Mouse (Mus musculus): ENCODE data around the gene Samd4.

The Samd4 gene

GRCm38 (mm10) chr14:46959166-46959721, 76.6 kb downstream of the Samd4 start:
- DNase-seq, result no peak

- no peak for DNase-seq
Observed at GRCm38 (mm10) chr14:46959831-46960230, 77.2 kb downstream of the Samd4 start.

GRCm38 (mm10) chr14:46962832-46963231, 80.2 kb downstream of the Samd4 start:
- no peak for DNase-seq

- DNase-seq, result no peak
Observed at GRCm38 (mm10) chr14:46964074-46964872, 81.6 kb downstream of the Samd4 start.

GRCm38 (mm10) chr14:46966206-46966605, 83.6 kb downstream of the Samd4 start:
- no peak for DNase-seq

- DNase-seq, result no peak
Observed at GRCm38 (mm10) chr14:46968046-46968445, 85.4 kb downstream of the Samd4 start.

GRCm38 (mm10) chr14:46970673-46971072, 88.0 kb downstream of the Samd4 start:
- no peak for DNase-seq

GRCm38 (mm10) chr14:46971802-46972201, 89.1 kb downstream of the Samd4 start:
- DNase-seq, result no peak

GRCm38 (mm10) chr14:46974874-46975273, 92.2 kb downstream of the Samd4 start:
- no peak for DNase-seq

GRCm38 (mm10) chr14:46975969-46976368, 93.3 kb downstream of the Samd4 start:
- no peak for DNase-seq

GRCm38 (mm10) chr14:46976712-46977111, 94.1 kb downstream of the Samd4 start:
- DNase-seq, result no peak

- no peak for DNase-seq
Observed at GRCm38 (mm10) chr14:46977660-46978059, 95.0 kb downstream of the Samd4 start.

GRCm38 (mm10) chr14:46979172-46979571, 96.5 kb downstream of the Samd4 start:
- no peak for DNase-seq

- DNase-seq, result no peak
Observed at GRCm38 (mm10) chr14:46980736-46981438, 98.2 kb downstream of the Samd4 start.

- DNase-seq, result no peak
Observed at GRCm38 (mm10) chr14:46982106-46982505, 99.5 kb downstream of the Samd4 start.

- DNase-seq, result no peak
Observed at GRCm38 (mm10) chr14:46984542-46985125, 102.0 kb downstream of the Samd4 start.

GRCm38 (mm10) chr14:46989694-46990093, 107.0 kb downstream of the Samd4 start:
- DNase-seq, result no peak

GRCm38 (mm10) chr14:46990450-46990849, 107.8 kb downstream of the Samd4 start:
- DNase-seq, result no peak

- DNase-seq, result no peak
Observed at GRCm38 (mm10) chr14:46994704-46995103, 112.0 kb downstream of the Samd4 start.

- no peak for DNase-seq
Observed at GRCm38 (mm10) chr14:46999321-47000025, 116.8 kb downstream of the Samd4 start.

GRCm38 (mm10) chr14:47000096-47000736, 117.6 kb downstream of the Samd4 start:
- DNase-seq, result no peak

Measured in thymus, postnatal 36 days (tissue).